Mouse (Mus musculus) hindbrain, embryonic 14.5 days (tissue): ENCODE data around the gene Msrb3. TPM values are rescaled to one million over a fixed set of nuclear protein-coding genes. Genes with fewer than 3 reads are reported as not detected.

Source experiments
- ATAC-seq: fragments of 200-750 bp; cut with Nextera tagmentation; 2 replicates; pipeline ENCODE4 v1.8.0; 2017; ENCODE audit warnings: moderate number of reproducible peaks, mild to moderate bottlenecking, moderate TSS enrichment, moderate library complexity; ENCODE audit not compliant: low FRiP score
- DNase-seq: peaks from one replicate; pipeline ENCODE4 v3.0.0-alpha.2; 2015; ENCODE audit warnings: low spot score
- H3K27ac ChIP-seq: fragments of 300-500 bp; sonication (generic); 2 replicates; pipeline ENCODE4 v1.5.1; 2014; ENCODE audit warnings: mild to moderate bottlenecking, moderate library complexity
- H3K27me3 ChIP-seq: fragments of 300-500 bp; sonication (generic); 2 replicates; pipeline ENCODE4 v1.6.1; 2014; ENCODE audit warnings: mild to moderate bottlenecking, low read length, mixed read lengths; ENCODE audit not compliant: control insufficient read depth, insufficient read depth
- H3K36me3 ChIP-seq: fragments of 300-500 bp; sonication (generic); replicated peaks from 2 replicates; pipeline ENCODE4 v1.6.1; 2014; ENCODE audit not compliant: control insufficient read depth, insufficient read depth
- H3K4me1 ChIP-seq: fragments of 300-500 bp; sonication (generic); replicated peaks from 2 replicates; pipeline ENCODE4 v1.6.1; 2014; ENCODE audit warnings: antibody characterized with exemption, low read length, mixed read lengths; ENCODE audit not compliant: control insufficient read depth, insufficient read depth
- H3K4me2 ChIP-seq: fragments of 300-500 bp; sonication (generic); replicated peaks from 2 replicates; pipeline ENCODE4 v1.6.1; 2014; ENCODE audit warnings: mild to moderate bottlenecking, moderate library complexity
- H3K4me3 ChIP-seq: fragments of 300-500 bp; sonication (generic); replicated peaks from 2 replicates; pipeline ENCODE4 v1.5.1; 2014; ENCODE audit warnings: mild to moderate bottlenecking, low read length
- H3K9ac ChIP-seq: fragments of 300-500 bp; sonication (generic); 2 replicates; pipeline ENCODE4 v1.6.1; 2014
- H3K9me3 ChIP-seq: fragments of 300-500 bp; sonication (generic); 2 replicates; pipeline ENCODE4 v1.6.1; 2016; ENCODE audit warnings: low read length; ENCODE audit not compliant: control insufficient read depth
- WGBS: fragments of 180-500 bp; shearing (Covaris S2); extraction: QIAGEN DNeasy Blood & Tissue Kit; methylation state at CpG from one replicate; pipeline ENCODE4 v1.1.7; 2014; 5-methylcytosine and 5-hydroxymethylcytosine counted together
- polyA plus RNA-seq: library from polyadenylated mRNA; unstranded; fragments of >200 nt; fragmentation: Nextera tagmentation; extraction: Ambion mirVana; gene quantifications from 2 replicates; pipeline ENCODE4 v1.2.1, GENCODE M21; 2014

The Msrb3 gene
- polyA plus RNA-seq, 1 experiment from 2014 or later, result 1.3 TPM

DNA sequence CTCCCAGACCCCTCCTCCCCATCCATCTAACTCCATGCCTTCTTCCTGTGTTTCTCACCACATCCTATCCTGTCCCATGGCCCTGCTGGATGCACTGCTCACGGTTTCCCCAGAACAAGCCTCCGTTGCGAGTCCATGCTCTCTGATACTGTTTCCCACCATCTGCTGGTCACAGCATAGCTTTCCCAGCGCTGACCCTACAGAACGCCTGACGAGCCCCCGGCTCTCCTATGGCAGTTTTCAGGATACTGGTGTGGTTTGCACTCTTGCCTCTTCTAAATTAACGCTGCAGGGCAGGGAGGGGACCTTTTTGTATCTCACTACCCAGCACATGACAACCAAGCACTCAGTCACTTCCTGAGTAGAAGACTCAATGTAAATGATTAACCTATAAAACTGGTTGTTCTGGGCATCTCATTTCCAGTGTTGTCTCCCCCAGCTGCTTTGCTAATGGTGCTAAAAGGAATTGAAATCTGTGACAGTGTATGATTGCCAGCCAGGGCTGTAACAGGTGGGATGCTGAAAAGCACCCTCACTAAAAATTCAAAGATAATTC lies 25.2 kb downstream of the Msrb3 start:
- WGBS, result 77% methylated on average over 8 of the region's 8 CpGs
- Histone ChIP-seq H3K4me2 (no peak overlapping the region), H3K9me3 (no peaks in the 10 kb centered on the region), H3K36me3 (no peaks in the 10 kb centered on the region), H3K27ac (no peak overlapping the region), H3K27me3 (no peaks in the 10 kb centered on the region), H3K4me1 (peaks cover 4% of the 10 kb centered on the region; the same call in 1 of the 2 replicates), H3K9ac (no peak overlapping the region), H3K4me3 (no peak overlapping the region)
- DNase-seq (no peak), ATAC-seq (no peak)

DNA sequence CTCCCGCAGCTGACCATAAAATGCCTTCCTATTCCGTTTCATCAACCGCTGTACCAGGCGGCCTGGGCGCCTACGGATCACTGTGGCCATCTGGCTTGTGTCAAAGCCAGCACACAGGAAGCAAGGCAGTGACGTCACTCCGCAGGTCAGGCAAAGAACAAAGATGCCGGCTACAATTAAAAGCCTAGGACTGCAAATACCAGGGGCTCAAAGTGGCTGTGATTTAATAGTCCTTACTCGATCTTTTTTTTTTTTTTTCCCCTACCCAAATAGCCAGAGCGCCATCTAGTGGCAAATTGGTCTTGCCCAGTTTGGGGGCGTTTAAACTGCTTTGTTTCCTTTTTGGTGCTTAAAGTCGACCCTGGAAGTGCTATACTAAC lies 26.4 kb downstream of the Msrb3 start:
- DNase-seq, result peak; percentile 71
- Histone ChIP-seq H3K27ac (no peak overlapping the region), H3K9me3 (no peaks in the 10 kb centered on the region), H3K4me2 (peak overlapping the region; percentile 46), H3K36me3 (no peaks in the 10 kb centered on the region), H3K4me1 (peaks cover 4% of the 10 kb centered on the region; the same call in 1 of the 2 replicates), H3K9ac (peak overlapping the region; percentile 18; the same call in 1 of the 2 replicates), H3K27me3 (no peaks in the 10 kb centered on the region), H3K4me3 (peak overlapping the region; percentile 12)
- WGBS, result 26% methylated on average over 13 of the region's 13 CpGs
- ATAC-seq, result peak; percentile 57

DNA sequence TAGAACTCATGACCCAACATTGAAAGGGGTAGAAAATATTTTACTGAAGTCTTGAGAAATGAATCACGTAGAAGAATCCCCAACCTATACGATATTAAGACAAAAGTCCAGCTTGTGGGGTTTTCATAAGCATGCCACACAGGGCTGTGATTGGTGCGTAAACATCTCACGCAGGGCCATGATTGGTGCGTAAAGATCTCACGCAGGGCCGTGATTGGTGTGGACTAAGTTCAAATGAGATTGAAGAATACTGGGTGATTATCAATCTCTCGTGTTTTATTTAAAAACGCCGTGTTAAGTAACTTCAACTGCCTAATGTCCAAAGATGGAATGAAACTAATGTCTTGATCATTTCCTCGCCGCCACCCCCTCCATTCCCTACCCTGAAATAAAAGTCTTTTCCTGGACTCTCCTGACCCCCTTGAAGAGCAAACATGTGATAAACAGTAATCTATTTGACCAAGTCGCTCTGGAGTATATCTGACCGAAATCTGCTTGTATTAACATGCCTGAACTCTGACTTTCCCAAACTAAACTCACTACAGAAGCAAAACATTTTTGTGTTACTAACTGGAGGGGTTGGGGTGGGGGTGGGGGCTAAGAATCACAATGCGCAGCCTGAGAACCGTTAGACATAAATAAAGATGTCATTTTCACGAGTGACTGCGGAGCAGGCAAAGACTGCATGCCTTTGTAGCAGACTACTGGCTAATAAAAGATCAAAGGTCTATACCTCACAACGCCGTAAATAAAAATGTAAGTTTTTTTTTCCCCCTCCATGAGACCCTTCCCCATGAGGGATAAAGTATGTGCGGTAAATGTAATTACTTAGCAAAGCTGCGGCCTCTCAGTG lies 27.0 kb downstream of the Msrb3 start:
- Histone ChIP-seq H3K4me2 (peak overlapping the region; percentile 46), H3K4me3 (peak overlapping the region; percentile 12), H3K4me1 (peaks cover 4% of the 10 kb centered on the region; the same call in 1 of the 2 replicates), H3K9ac (peak overlapping the region; percentile 18; the same call in 1 of the 2 replicates), H3K9me3 (no peaks in the 10 kb centered on the region), H3K27ac (no peak overlapping the region), H3K27me3 (no peaks in the 10 kb centered on the region), H3K36me3 (no peaks in the 10 kb centered on the region)
- ATAC-seq (no peak), DNase-seq (no peak)
- 70% methylated on average over 22 of the region's 22 CpGs for WGBS

DNA sequence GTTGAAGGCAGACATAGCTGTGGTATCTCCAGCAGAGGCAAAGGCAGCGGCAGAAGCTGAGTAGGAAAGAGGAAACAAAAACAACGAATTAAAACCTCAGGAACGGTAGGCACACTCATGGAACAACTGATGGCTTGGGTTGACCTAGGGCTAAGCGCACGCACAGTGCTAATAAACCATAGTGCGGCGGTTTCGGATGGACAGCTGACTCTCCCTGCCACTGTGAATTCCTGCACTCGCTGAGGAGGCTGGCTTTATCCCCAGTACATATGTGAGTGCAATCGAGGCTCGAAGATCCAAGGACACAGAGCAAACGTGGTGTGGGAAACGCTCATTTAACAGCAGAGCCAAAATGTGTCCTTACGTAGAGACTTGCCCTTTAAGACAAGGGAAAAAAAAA lies 27.8 kb downstream of the Msrb3 start:
- no peak overlapping the region for H3K9ac ChIP-seq
- 84% methylated on average over 14 of the region's 14 CpGs for WGBS

DNA sequence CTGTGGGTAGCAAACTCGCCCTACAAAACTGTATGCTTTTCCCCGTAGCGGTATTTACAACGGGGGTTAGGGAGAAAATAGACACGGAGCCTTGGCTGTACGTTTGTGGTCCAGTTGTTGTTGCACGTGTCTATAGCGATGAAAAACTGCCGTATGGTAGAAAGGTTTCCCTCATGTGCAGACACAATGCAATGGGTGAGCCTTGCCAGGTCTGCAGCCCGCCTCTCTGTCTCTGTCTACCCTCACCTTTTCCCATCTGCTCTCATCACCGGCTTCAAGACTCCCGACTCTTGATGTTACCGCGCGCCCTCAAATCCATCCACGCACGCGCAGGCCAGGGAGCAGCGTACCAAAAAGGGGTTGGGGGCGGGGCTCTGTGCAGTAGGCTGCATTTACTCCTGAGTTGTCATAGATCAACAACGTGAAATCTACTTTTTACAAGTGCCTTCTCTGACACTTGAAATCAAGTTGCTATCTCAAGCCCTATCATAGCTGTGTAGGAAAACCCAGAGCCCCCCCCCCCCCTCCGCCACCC lies 29.6 kb downstream of the Msrb3 start:
- Histone ChIP-seq H3K27me3 (no peaks in the 10 kb centered on the region), H3K27ac (no peak overlapping the region), H3K9me3 (no peaks in the 10 kb centered on the region), H3K4me1 (no peaks in the 10 kb centered on the region; the same call in 1 of the 2 replicates), H3K36me3 (no peaks in the 10 kb centered on the region), H3K4me3 (no peak overlapping the region), H3K4me2 (no peak overlapping the region), H3K9ac (no peak overlapping the region)
- DNase-seq, result no peak
- WGBS, result 90% methylated on average over 22 of the region's 22 CpGs
- no peak for ATAC-seq

More for the DNA sequence above, 27.8 kb downstream of the Msrb3 start:
- ATAC-seq, result no peak
- H3K27ac ChIP-seq, result no peak overlapping the region
- H3K4me3 ChIP-seq, result no peak overlapping the region
- H3K4me1 ChIP-seq, result peaks cover 4% of the 10 kb centered on the region; the same call in 1 of the 2 replicates
- no peaks in the 10 kb centered on the region for H3K9me3 ChIP-seq
- no peaks in the 10 kb centered on the region for H3K36me3 ChIP-seq
- H3K4me2 ChIP-seq, result no peak overlapping the region
- no peak for DNase-seq
- H3K27me3 ChIP-seq, result no peaks in the 10 kb centered on the region

DNA sequence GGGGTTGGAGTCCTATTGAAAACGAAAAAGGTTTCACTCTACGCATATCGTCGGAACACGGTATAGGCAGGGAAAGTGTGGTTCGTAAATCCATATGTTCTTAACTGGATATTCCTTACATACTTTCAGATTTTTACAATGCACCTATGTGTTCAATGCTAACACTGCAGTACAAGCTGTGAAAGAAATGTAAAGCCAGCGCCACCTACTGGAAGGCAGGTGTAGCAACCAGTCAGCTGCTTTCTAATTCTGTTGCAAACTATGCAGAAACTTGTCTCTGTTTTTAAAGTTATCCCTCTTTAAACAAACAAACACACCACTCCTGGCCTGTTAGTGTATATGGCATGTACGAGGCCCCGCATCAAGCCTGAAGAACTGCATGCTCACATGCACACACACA lies 34.5 kb downstream of the Msrb3 start:
- Histone ChIP-seq H3K4me3 (no peak overlapping the region), H3K36me3 (no peaks in the 10 kb centered on the region), H3K9me3 (no peaks in the 10 kb centered on the region), H3K4me1 (no peaks in the 10 kb centered on the region), H3K4me2 (no peak overlapping the region), H3K27ac (no peak overlapping the region), H3K9ac (no peak overlapping the region), H3K27me3 (no peaks in the 10 kb centered on the region)
- 33% methylated on average over 9 of the region's 9 CpGs for WGBS
- DNase-seq (peak; percentile 82), ATAC-seq (no peak)

DNA sequence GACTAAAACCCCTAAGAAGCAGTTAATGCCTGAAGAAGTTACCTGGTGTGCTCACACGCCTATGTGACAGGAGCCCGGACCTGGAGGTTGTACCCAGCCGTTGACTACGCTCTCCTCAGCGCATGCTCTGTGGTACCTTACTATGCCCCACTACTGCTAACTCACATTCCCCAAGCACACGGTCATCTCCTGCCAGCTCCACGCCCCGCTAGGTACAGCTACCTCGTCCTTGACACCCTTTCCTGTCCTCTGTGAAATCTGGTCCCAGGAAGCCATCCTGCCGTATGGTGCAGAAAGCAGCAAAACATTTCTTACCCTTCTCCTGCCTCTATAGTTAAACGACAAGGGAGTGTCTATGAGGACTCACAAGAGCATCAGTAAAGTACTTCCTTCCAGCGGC lies 37.2 kb downstream of the Msrb3 start:
- DNase-seq (no peak), ATAC-seq (no peak)
- Histone ChIP-seq H3K27me3 (no peaks in the 10 kb centered on the region), H3K9me3 (no peaks in the 10 kb centered on the region), H3K4me2 (no peak overlapping the region), H3K27ac (no peak overlapping the region), H3K9ac (no peak overlapping the region), H3K36me3 (no peaks in the 10 kb centered on the region), H3K4me3 (no peak overlapping the region), H3K4me1 (no peaks in the 10 kb centered on the region)
- 94% methylated on average over 12 of the region's 12 CpGs for WGBS

DNA sequence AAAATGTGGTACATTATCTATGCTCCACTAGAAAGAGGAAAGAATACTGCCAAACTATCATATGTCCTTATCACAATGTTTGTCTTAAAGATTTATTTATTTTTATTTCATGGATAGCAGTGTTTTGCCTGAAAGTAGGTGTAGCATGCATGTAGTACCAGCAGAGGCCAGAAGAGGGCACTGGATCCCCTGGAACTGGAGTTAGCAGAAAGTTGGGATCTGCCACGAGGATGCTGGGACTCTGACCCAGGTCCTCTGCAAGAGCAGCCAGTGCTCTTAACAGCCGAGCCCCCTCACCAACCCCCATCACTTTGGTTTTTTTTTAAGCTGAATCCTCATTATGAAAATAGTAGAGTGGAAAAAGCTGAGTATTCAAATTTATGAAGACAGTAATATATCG lies 37.7 kb downstream of the Msrb3 start:
- ATAC-seq, result no peak
- Histone ChIP-seq H3K9me3 (no peaks in the 10 kb centered on the region), H3K27me3 (no peaks in the 10 kb centered on the region), H3K27ac (no peak overlapping the region), H3K4me3 (no peak overlapping the region), H3K4me1 (no peaks in the 10 kb centered on the region), H3K36me3 (no peaks in the 10 kb centered on the region), H3K9ac (no peak overlapping the region), H3K4me2 (no peak overlapping the region)
- WGBS, result 80% methylated on average over 3 of the region's 3 CpGs
- no peak for DNase-seq

DNA sequence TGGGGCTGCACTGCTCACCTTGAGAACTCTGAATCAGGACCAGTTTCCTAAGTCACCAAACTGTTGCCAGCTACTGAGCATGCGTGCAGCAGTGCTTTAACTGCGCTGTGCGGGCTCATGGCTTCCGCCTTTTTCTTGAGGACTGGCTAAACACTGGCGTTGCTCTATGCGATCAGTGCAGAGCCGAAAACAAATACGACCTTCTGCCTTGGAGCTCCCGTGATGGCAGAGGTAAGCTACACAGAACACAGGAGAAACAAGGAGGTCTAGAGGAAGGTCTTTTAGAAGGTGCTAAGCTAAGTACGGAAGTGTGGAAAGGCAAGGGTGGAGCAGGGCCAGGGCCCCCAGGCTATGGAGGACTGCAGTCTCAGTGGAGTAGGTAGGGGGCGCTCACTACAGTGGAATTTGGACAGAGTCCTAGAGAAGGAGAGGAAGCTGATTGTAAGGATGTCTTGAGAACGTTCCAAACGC lies 41.3 kb downstream of the Msrb3 start:
- Histone ChIP-seq H3K4me1 (no peaks in the 10 kb centered on the region), H3K27ac (no peak overlapping the region), H3K9ac (peak overlapping the region; percentile 42; the same call in 1 of the 2 replicates), H3K4me3 (peak overlapping the region; percentile 19), H3K36me3 (no peaks in the 10 kb centered on the region), H3K9me3 (no peaks in the 10 kb centered on the region), H3K4me2 (peak overlapping the region; percentile 48), H3K27me3 (no peaks in the 10 kb centered on the region)
- 42% methylated on average over 13 of the region's 13 CpGs for WGBS
- ATAC-seq (peak; percentile 46; the same call in 1 of the 2 replicates), DNase-seq (peak; percentile 62)
